In the genomic region with DNA sequence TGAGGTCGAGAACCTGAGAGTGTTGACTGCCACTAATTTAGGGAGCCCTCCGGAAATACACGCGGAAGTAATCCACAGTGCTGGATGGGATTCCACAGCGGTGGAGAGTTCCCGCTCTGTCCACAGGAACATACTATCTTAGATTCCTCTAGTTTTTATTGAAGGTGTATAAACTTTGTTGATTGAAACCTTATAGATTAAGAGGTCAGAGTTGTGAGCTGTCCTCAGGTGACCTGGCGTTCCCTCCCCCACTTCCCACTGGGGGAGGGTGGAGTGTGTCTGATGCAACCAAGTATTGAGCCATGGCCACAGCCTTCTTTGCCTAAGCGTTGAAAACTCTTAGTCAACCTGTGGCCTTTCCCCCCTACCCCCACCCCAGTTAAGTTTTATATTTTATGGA, we compare ENCODE assay signal across 8 mouse cellular contexts. TPM values are rescaled to one million over a fixed set of nuclear protein-coding genes. Genes with fewer than 3 reads are reported as not detected.
DNase-seq lines count a peak whose midpoint lies in the region; TF ChIP-seq lines count a peak whose summit lies in the region.

No protein-coding gene starts in this region.

- DNase-seq in ovary, postnatal 36 days (ENCODE audit: low spot score), result peak; percentile 33
- DNase-seq in ovary, adult 18-20 months (ENCODE audit: low spot score), result no peak
- peak; percentile 65 for DNase-seq in kidney, adult 2 months
- peak; percentile 57 to 67 for DNase-seq in lung, postnatal 4 days
- DNase-seq in cerebellum, postnatal 4 days (ENCODE audit: low spot score in 2 of 2), result no peak
- no peak for DNase-seq in retina, postnatal 1 day
- DNase-seq in right cerebral cortex, postnatal 36 days (ENCODE audit: low spot score in 2 of 2), result no peak
- DNase-seq in left cerebral cortex, postnatal 4 days, result no peak

- WGBS in kidney, adult 2 months, result 22% methylated on average over 8 of the region's 8 CpGs

- no peaks in the 10 kb centered on the region for H3K36me3 ChIP-seq in kidney, adult 2 months (ENCODE audit: control insufficient read depth, insufficient read depth, low read length)

- intact Hi-C loops in left cerebral cortex, postnatal 4 days (cut with DNase I), result no loop called here

- peak overlapping the region; percentile 93; the same call in 1 of the 2 replicates for H3K27ac ChIP-seq in kidney, adult 2 months (ENCODE audit: insufficient read depth, low read depth, low read length)

- H3K4me3 ChIP-seq in kidney, adult 2 months (ENCODE audit: insufficient read depth, low read depth, low read length), result peak overlapping the region; percentile 65

- peaks cover 17% of the 10 kb centered on the region; the same call in 1 of the 2 replicates for H3K4me1 ChIP-seq in kidney, adult 2 months (ENCODE audit: control insufficient read depth, insufficient read depth, low read length)

- no peak for TF ChIP-seq CTCF in kidney, adult 2 months (conservative IDR thresholded peaks at IDR 0.05; ENCODE audit: insufficient read depth, insufficient read length, low read depth, low read length)

- TF ChIP-seq POLR2A in kidney, adult 2 months (IDR thresholded peaks at IDR 0.05; ENCODE audit: low read depth, low read length), result no peak

- H3K27me3 ChIP-seq in kidney, adult 2 months (replicated peaks; ENCODE audit: control insufficient read depth, insufficient read depth, low read length), result no peaks in the 10 kb centered on the region

RNA-seq across cellular contexts. Expression of gene Lrrc8d, which starts 2.1 kb away (rescaled TPM):
- polyA plus RNA-seq in kidney, adult 2 months (2012; rRNA removed), result 34.4 and 35.4 TPM in 2 replicates
- 10 to 100 TPM; 60.2 to 62.3 TPM for total RNA-seq in left cerebral cortex, postnatal 4 days (2021)

Comparison
In these comparisons a context has a peak if more than half of its experiments do, and no peak if none do; other contexts are left out.
1. DNase-seq: peak in ovary, postnatal 36 days (single experiment), kidney, adult 2 months (single experiment) and lung, postnatal 4 days (2 of 2); none in ovary, adult 18-20 months (single experiment), cerebellum, postnatal 4 days (0 of 2), retina, postnatal 1 day (single experiment), right cerebral cortex, postnatal 36 days (0 of 2) and left cerebral cortex, postnatal 4 days (single experiment).